Mouse (Mus musculus): ENCODE results near the gene Snph. TPM values are rescaled to one million over a fixed set of nuclear protein-coding genes. Genes with fewer than 3 reads are reported as not detected.
A peak's percentile ranks its signal among the peaks of the same experiment; 100 is the strongest.

Gene Snph
- polyA plus RNA-seq, 1 experiment from 2014 or later = 0.36 TPM

- Histone ChIP-seq H3K9me3 (ENCODE audit: low read depth, low read length) (no peaks in the 10 kb centered on the region), H3K27ac (ENCODE audit: low read depth) (peak overlapping the region; percentile 8; the same call in 1 of the 2 replicates), H3K4me1 (ENCODE audit: insufficient read depth) (peaks cover 4% of the 10 kb centered on the region; the same call in 1 of the 2 replicates), H3K4me3 (ENCODE audit: low read depth, low read length) (peak overlapping the region; percentile 30), H3K36me3 (ENCODE audit: insufficient read depth) (no peaks in the 10 kb centered on the region), H3K27me3 (ENCODE audit: insufficient read depth, low read length) (no peaks in the 10 kb centered on the region), H3K9ac (peak overlapping the region; percentile 27), H3K4me2 (peak overlapping the region; percentile 58)
- ATAC-seq (ENCODE audit: insufficient read depth) (peak; percentile 94), DNase-seq (peak; percentile 91)
- WGBS = 2% methylated on average over 38 of the region's 38 CpGs
- no peak for TF ChIP-seq CTCF (IDR thresholded peaks at IDR 0.05; ENCODE audit: low read depth)
Measured at GRCm38 (mm10) chr2:151575699-151576389, 56.5 kb downstream of the Snph start.

DNA sequence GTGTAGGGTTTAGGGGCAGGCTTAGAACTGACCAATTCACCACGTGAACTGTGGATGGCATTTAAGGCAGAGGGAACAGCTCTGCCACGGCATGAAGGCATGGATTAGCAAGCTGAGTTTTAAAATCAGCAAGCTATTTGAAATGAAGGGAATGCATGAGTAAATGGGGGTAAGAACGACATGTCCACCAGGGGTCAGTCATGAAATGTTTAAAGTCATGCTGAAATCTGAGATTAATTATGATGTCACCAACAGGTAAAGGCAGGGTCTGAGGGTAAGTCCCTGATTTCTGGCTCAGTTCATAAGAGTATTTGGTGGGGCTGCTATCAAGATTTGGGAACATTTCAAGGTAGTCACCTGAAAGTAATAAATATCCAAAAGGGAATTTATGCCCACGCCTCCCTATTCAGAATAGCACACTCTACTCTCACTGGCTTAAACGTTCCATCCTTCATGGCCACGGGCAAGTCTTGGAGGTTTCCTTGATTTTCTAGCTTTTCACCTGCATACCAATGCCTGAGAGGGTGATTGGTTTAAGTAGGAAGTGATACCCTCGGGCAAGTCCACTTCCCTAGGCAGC, 57.2 kb downstream of the Snph start:
- Histone ChIP-seq H3K4me3 (ENCODE audit: low read depth, low read length) (peak overlapping the region; percentile 30; the same call in 1 of the 2 replicates), H3K9me3 (ENCODE audit: low read depth, low read length) (no peaks in the 10 kb centered on the region), H3K27me3 (ENCODE audit: insufficient read depth, low read length) (no peaks in the 10 kb centered on the region), H3K4me1 (ENCODE audit: insufficient read depth) (peaks cover 4% of the 10 kb centered on the region; the same call in 1 of the 2 replicates), H3K4me2 (peak overlapping the region; percentile 58), H3K9ac (no peak overlapping the region; the same call in 1 of the 2 replicates), H3K27ac (ENCODE audit: low read depth) (peak overlapping the region; percentile 8; the same call in 1 of the 2 replicates), H3K36me3 (ENCODE audit: insufficient read depth) (no peaks in the 10 kb centered on the region; the same call in 1 of the 2 replicates)
- peak; percentile 25 for ATAC-seq (ENCODE audit: insufficient read depth)
- peak; percentile 80 for DNase-seq
- TF ChIP-seq CTCF (IDR thresholded peaks at IDR 0.05; ENCODE audit: low read depth) = peak; percentile 74
- 24% methylated on average over 7 of the region's 7 CpGs for WGBS

GRCm38 (mm10) chr2:151574607-151575006, 57.8 kb downstream of the Snph start:
- ATAC-seq (ENCODE audit: insufficient read depth) (no peak), DNase-seq (no peak)
- no peak overlapping the region for H3K4me2 ChIP-seq
- no peaks in the 10 kb centered on the region for H3K9me3 ChIP-seq (ENCODE audit: low read depth, low read length)
- WGBS = 68% methylated on average over 5 of the region's 5 CpGs
- no peak overlapping the region for H3K27ac ChIP-seq (ENCODE audit: low read depth)
- H3K4me1 ChIP-seq (ENCODE audit: insufficient read depth) = peaks cover 4% of the 10 kb centered on the region; the same call in 1 of the 2 replicates
- no peak overlapping the region for H3K4me3 ChIP-seq (ENCODE audit: low read depth, low read length)
- no peaks in the 10 kb centered on the region; the same call in 1 of the 2 replicates for H3K36me3 ChIP-seq (ENCODE audit: insufficient read depth)
- no peak for TF ChIP-seq CTCF (IDR thresholded peaks at IDR 0.05; ENCODE audit: low read depth)
- no peak overlapping the region for H3K9ac ChIP-seq
- no peaks in the 10 kb centered on the region for H3K27me3 ChIP-seq (ENCODE audit: insufficient read depth, low read length)

DNA sequence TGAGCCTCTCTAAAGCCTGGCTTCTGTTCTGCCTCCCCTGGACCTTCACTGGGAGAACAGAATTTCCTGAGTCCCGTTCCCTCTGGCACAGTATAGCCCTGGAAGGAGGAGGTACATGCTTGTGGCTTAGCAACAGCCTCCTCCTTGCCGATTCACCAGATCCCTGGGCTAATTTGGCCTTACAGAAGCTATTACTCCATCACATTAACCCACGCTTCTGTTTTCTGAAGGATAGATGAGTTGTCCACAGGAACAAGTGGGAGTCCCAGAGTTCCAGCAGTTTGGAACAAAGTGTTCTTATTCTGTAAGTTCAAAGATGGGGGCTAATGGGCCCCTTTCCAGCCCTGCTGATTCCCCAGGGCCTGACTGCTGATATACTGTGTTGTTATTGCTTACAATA, 58.7 kb downstream of the Snph start:
- Histone ChIP-seq H3K36me3 (ENCODE audit: insufficient read depth) (no peaks in the 10 kb centered on the region; the same call in 1 of the 2 replicates), H3K9ac (no peak overlapping the region), H3K4me1 (ENCODE audit: insufficient read depth) (peaks cover 4% of the 10 kb centered on the region; the same call in 1 of the 2 replicates), H3K27me3 (ENCODE audit: insufficient read depth, low read length) (no peaks in the 10 kb centered on the region), H3K27ac (ENCODE audit: low read depth) (no peak overlapping the region), H3K9me3 (ENCODE audit: low read depth, low read length) (no peaks in the 10 kb centered on the region), H3K4me2 (no peak overlapping the region), H3K4me3 (ENCODE audit: low read depth, low read length) (no peak overlapping the region)
- 75% methylated on average over 3 of the region's 3 CpGs for WGBS
- TF ChIP-seq CTCF (IDR thresholded peaks at IDR 0.05; ENCODE audit: low read depth) = no peak
- no peak for ATAC-seq (ENCODE audit: insufficient read depth)
- no peak for DNase-seq

- Histone ChIP-seq H3K36me3 (ENCODE audit: insufficient read depth) (no peaks in the 10 kb centered on the region; the same call in 1 of the 2 replicates), H3K27me3 (ENCODE audit: insufficient read depth, low read length) (no peaks in the 10 kb centered on the region), H3K4me3 (ENCODE audit: low read depth, low read length) (no peak within 1 kb of the TSS), H3K27ac (ENCODE audit: low read depth) (no peak within 1 kb of the TSS), H3K9me3 (ENCODE audit: low read depth, low read length) (no peaks in the 10 kb centered on the region), H3K4me1 (ENCODE audit: insufficient read depth) (peaks cover 4% of the 10 kb centered on the region; the same call in 1 of the 2 replicates), H3K9ac (no peak within 1 kb of the TSS), H3K4me2 (no peak within 1 kb of the TSS)
- TF ChIP-seq CTCF (IDR thresholded peaks at IDR 0.05; ENCODE audit: low read depth) = no peak
- ATAC-seq (ENCODE audit: insufficient read depth) = no peak
- peak; percentile 30 for DNase-seq
- 63% methylated on average over 17 of the region's 17 CpGs for whole genome bisulfite sequencing
Measured at GRCm38 (mm10) chr2:151571873-151572700, 60.3 kb downstream of the Snph start, which contains the start of gene Sdcbp2. Gene Sdcbp2, plus strand, starts transcription at chr2:151572622.

- no peak for DNase-seq
- TF ChIP-seq CTCF (IDR thresholded peaks at IDR 0.05; ENCODE audit: low read depth) = no peak
- Histone ChIP-seq H3K4me2 (no peak overlapping the region), H3K9ac (no peak overlapping the region), H3K27me3 (ENCODE audit: insufficient read depth, low read length) (no peaks in the 10 kb centered on the region), H3K36me3 (ENCODE audit: insufficient read depth) (peaks cover under 1% of the 10 kb centered on the region; the same call in 1 of the 2 replicates), H3K27ac (ENCODE audit: low read depth) (no peak overlapping the region), H3K9me3 (ENCODE audit: low read depth, low read length) (no peaks in the 10 kb centered on the region), H3K4me1 (ENCODE audit: insufficient read depth) (no peaks in the 10 kb centered on the region), H3K4me3 (ENCODE audit: low read depth, low read length) (no peak overlapping the region)
- WGBS = 77% methylated on average over 2 of the region's 2 CpGs
- no peak for ATAC-seq (ENCODE audit: insufficient read depth)
Measured at GRCm38 (mm10) chr2:151569452-151569851, 62.9 kb downstream of the Snph start.

Measured in lung, embryonic 14.5 days (tissue).